ENCODE assay signal across 33 mouse cellular contexts in genomic region chr14:52039332-52039731, GRCm38 (mm10). TPM values are rescaled to one million over a fixed set of nuclear protein-coding genes. Genes with fewer than 3 reads are reported as not detected.
DNase-seq lines count a peak whose midpoint lies in the region; ATAC-seq and TF ChIP-seq lines count a peak whose summit lies in the region.
"Had no signal": no experiment of that assay in that cellular context is flagged by ENCODE, and none has a peak within 500 bp of the region (broad histone marks: within the 10 kb centered on the region; RNA-seq: fewer than 3 reads in every experiment).

No protein-coding gene starts in this region.

- H3K4me2 ChIP-seq in liver, embryonic 16.5 days (ENCODE audit: low read depth, low read length), result no peak overlapping the region
- no peak overlapping the region for H3K4me2 ChIP-seq in liver, embryonic 11.5 days
- H3K4me2 ChIP-seq in intestine, embryonic 16.5 days (ENCODE audit: low read depth, low read length), result no peak overlapping the region
- peak overlapping the region; percentile 13; the same call in 1 of the 2 replicates for H3K4me2 ChIP-seq in liver, postnatal 0 days (ENCODE audit: low read depth, low read length)
- H3K4me2 ChIP-seq: embryonic facial prominence, embryonic 12.5 days; embryonic facial prominence, embryonic 15.5 days; heart, embryonic 13.5 days; hindbrain, embryonic 14.5 days had no signal

- H3K36me3 ChIP-seq in liver, embryonic 16.5 days (ENCODE audit: control insufficient read depth, insufficient read depth), result no peaks in the 10 kb centered on the region
- no peaks in the 10 kb centered on the region for H3K36me3 ChIP-seq in liver, embryonic 11.5 days (ENCODE audit: control insufficient read depth, insufficient read depth, low read length)
- no peaks in the 10 kb centered on the region for H3K36me3 ChIP-seq in intestine, embryonic 16.5 days (ENCODE audit: control insufficient read depth, insufficient read depth, low read length)
- H3K36me3 ChIP-seq in liver, postnatal 0 days (replicated peaks; ENCODE audit: insufficient read depth, low read length), result no peaks in the 10 kb centered on the region
- H3K36me3 ChIP-seq: embryonic facial prominence, embryonic 12.5 days; embryonic facial prominence, embryonic 15.5 days; heart, embryonic 10.5 days; heart, embryonic 13.5 days had no signal

- no peaks in the 10 kb centered on the region for H3K9me3 ChIP-seq in liver, embryonic 16.5 days (replicated peaks; ENCODE audit: control insufficient read depth, low read length)
- H3K9me3 ChIP-seq in liver, embryonic 11.5 days (ENCODE audit: control insufficient read depth, low read length), result no peaks in the 10 kb centered on the region
- H3K9me3 ChIP-seq in intestine, embryonic 16.5 days (ENCODE audit: control insufficient read depth, low read length), result no peaks in the 10 kb centered on the region
- no peaks in the 10 kb centered on the region for H3K9me3 ChIP-seq in liver, postnatal 0 days (ENCODE audit: low read length)
- H3K9me3 ChIP-seq: embryonic facial prominence, embryonic 12.5 days; embryonic facial prominence, embryonic 15.5 days; heart, embryonic 10.5 days; heart, embryonic 13.5 days had no signal

- no peak for DNase-seq in liver, embryonic 11.5 days (ENCODE audit: low spot score)
- no peak for DNase-seq in liver, postnatal 0 days
- DNase-seq in natural killer cell, adult 2 months (ENCODE audit: low spot score in 2 of 2), result no peak
- no peak for DNase-seq in heart, adult 8-10 months (ENCODE audit: low spot score)
- DNase-seq: adrenal gland, adult 2 months; adrenal gland, postnatal 14 days; cerebellum, adult 11 months; cerebellum, adult 2 months; cerebellum, adult 9-11 months; cerebellum, postnatal 25 days; forebrain, postnatal 0 days; gastrocnemius, adult 2 months; gastrocnemius, postnatal 14 days; heart, adult 18-20 months; heart, postnatal 14 days; heart, postnatal 4 days had no signal

- no peak overlapping the region for H3K4me3 ChIP-seq in liver, embryonic 16.5 days (ENCODE audit: low read depth, low read length)
- no peak overlapping the region for H3K4me3 ChIP-seq in liver, embryonic 11.5 days (ENCODE audit: low read depth, low read length)
- no peak overlapping the region for H3K4me3 ChIP-seq in intestine, embryonic 16.5 days (ENCODE audit: low read length)
- no peak overlapping the region for H3K4me3 ChIP-seq in liver, postnatal 0 days (ENCODE audit: low read depth, low read length)
- H3K4me3 ChIP-seq: embryonic facial prominence, embryonic 12.5 days; embryonic facial prominence, embryonic 15.5 days; gastrocnemius, adult 2 months; heart, embryonic 10.5 days; heart, embryonic 13.5 days had no signal

- WGBS in liver, embryonic 16.5 days (ENCODE audit: insufficient replicate concordance), result 53% methylated on average over 5 of the region's 5 CpGs
- 74% methylated on average over 5 of the region's 5 CpGs for WGBS in liver, embryonic 11.5 days
- WGBS in intestine, embryonic 16.5 days, result 55% methylated on average over 5 of the region's 5 CpGs
- WGBS in liver, postnatal 0 days (ENCODE audit: insufficient replicate concordance), result 48% methylated on average over 5 of the region's 5 CpGs

- no peak overlapping the region for H3K9ac ChIP-seq in liver, embryonic 16.5 days (ENCODE audit: low read depth, low read length)
- no peak overlapping the region for H3K9ac ChIP-seq in liver, embryonic 11.5 days (ENCODE audit: low read depth, low read length)
- no peak overlapping the region for H3K9ac ChIP-seq in intestine, embryonic 16.5 days (ENCODE audit: low read depth, low read length)
- H3K9ac ChIP-seq in liver, postnatal 0 days (replicated peaks), result no peak overlapping the region
- H3K9ac ChIP-seq: embryonic facial prominence, embryonic 12.5 days; embryonic facial prominence, embryonic 15.5 days; forebrain, postnatal 0 days; heart, embryonic 13.5 days; hindbrain, embryonic 14.5 days had no signal

- TF ChIP-seq EP300 in liver, postnatal 0 days (IDR thresholded peaks at IDR 0.05; ENCODE audit: low read depth), result no peak

- TF ChIP-seq CTCF in liver, postnatal 0 days (IDR thresholded peaks at IDR 0.05; ENCODE audit: low read depth), result no peak

- ATAC-seq in liver, embryonic 16.5 days (ENCODE audit: low read depth), result peak; percentile 65
- no peak for ATAC-seq in liver, embryonic 11.5 days (replicated peaks; ENCODE audit: low FRiP score)
- peak; percentile 82 for ATAC-seq in intestine, embryonic 16.5 days
- ATAC-seq in liver, postnatal 0 days, result peak; percentile 88
- ATAC-seq: CD4-positive, CD25-positive, alpha-beta regulatory T cell, adult 4 months; forebrain, embryonic 14.5 days; forebrain, postnatal 0 days had no signal

- no peaks in the 10 kb centered on the region for H3K27me3 ChIP-seq in liver, embryonic 16.5 days (ENCODE audit: control insufficient read depth, insufficient read depth, low read depth, low read length)
- H3K27me3 ChIP-seq in liver, embryonic 11.5 days (replicated peaks; ENCODE audit: control insufficient read depth, insufficient read depth, low read length), result 0 out of 2 replicates have a peak, but pooled peaks cover 2% of the 10 kb centered on the region
- H3K27me3 ChIP-seq in intestine, embryonic 16.5 days (replicated peaks; ENCODE audit: control insufficient read depth, insufficient read depth, low read length), result no peaks in the 10 kb centered on the region
- no peaks in the 10 kb centered on the region for H3K27me3 ChIP-seq in liver, postnatal 0 days (ENCODE audit: insufficient read depth, low read length)
- H3K27me3 ChIP-seq: embryonic facial prominence, embryonic 12.5 days; embryonic facial prominence, embryonic 15.5 days; heart, embryonic 13.5 days had no signal

- H3K4me1 ChIP-seq in liver, embryonic 16.5 days (ENCODE audit: control insufficient read depth, low read depth, low read length), result no peaks in the 10 kb centered on the region; the same call in 1 of the 2 replicates
- H3K4me1 ChIP-seq in liver, embryonic 11.5 days (replicated peaks; ENCODE audit: control insufficient read depth, insufficient read depth, low read length), result no peaks in the 10 kb centered on the region
- peaks cover 3% of the 10 kb centered on the region; the same call in 1 of the 2 replicates for H3K4me1 ChIP-seq in intestine, embryonic 16.5 days (ENCODE audit: control insufficient read depth, insufficient read depth, low read length)
- H3K4me1 ChIP-seq in liver, postnatal 0 days (ENCODE audit: insufficient read depth), result peaks cover 10% of the 10 kb centered on the region
- H3K4me1 ChIP-seq: embryonic facial prominence, embryonic 15.5 days; heart, embryonic 10.5 days had no signal

- no peak overlapping the region for H3K27ac ChIP-seq in liver, embryonic 16.5 days (ENCODE audit: low read length)
- H3K27ac ChIP-seq in liver, embryonic 11.5 days (ENCODE audit: low read depth, low read length), result no peak overlapping the region
- no peak overlapping the region for H3K27ac ChIP-seq in intestine, embryonic 16.5 days (ENCODE audit: low read length)
- peak overlapping the region; percentile 80 for H3K27ac ChIP-seq in liver, postnatal 0 days (ENCODE audit: low read depth)
- H3K27ac ChIP-seq: embryonic facial prominence, embryonic 12.5 days; embryonic facial prominence, embryonic 15.5 days; gastrocnemius, adult 2 months; heart, embryonic 10.5 days; heart, embryonic 13.5 days; hindbrain, embryonic 14.5 days had no signal

RNA-seq across cellular contexts. Expression of gene Olfr221, which starts 2.9 kb away (rescaled TPM):
- not detected in 2 replicates for polyA plus RNA-seq in liver, embryonic 16.5 days (2015; fragmentation: Nextera tagmentation; extraction: Ambion mirVana)
- not detected in 2 replicates for polyA plus RNA-seq in liver, embryonic 11.5 days (2014; fragmentation: Nextera tagmentation; extraction: Ambion mirVana)
- polyA plus RNA-seq in intestine, embryonic 16.5 days (2015; fragmentation: Nextera tagmentation; extraction: Ambion mirVana), result not detected in 2 replicates
- polyA plus RNA-seq in liver, postnatal 0 days (2015; fragmentation: Nextera tagmentation; extraction: Ambion mirVana), result not detected in 2 replicates
- not detected for total RNA-seq in heart, adult 8-10 months (2022)
- total RNA-seq: adrenal gland, adult 2 months; adrenal gland, postnatal 14 days; adrenal gland, postnatal 4 days; common myeloid progenitor, adult 5-6 weeks; forebrain, postnatal 0 days; gastrocnemius, adult 2 months; gastrocnemius, postnatal 14 days; gastrocnemius, postnatal 4 days; heart, adult 18-20 months; heart, postnatal 14 days; heart, postnatal 4 days; MEL had no signal
- polyA plus RNA-seq: adrenal gland, adult 2 months; C2C12; CD4-positive, CD25-positive, alpha-beta regulatory T cell, adult 4 months; embryonic facial prominence, embryonic 12.5 days; forebrain, embryonic 11.5 days; forebrain, embryonic 14.5 days; forebrain, postnatal 0 days; heart, embryonic 10.5 days; heart, embryonic 13.5 days; heart, embryonic 16.5 days; hindbrain, embryonic 11.5 days; hindbrain, embryonic 14.5 days had no signal

RNA-seq across cellular contexts. Expression of gene Zfp219, which starts 18.8 kb away (rescaled TPM):
- 7.4 and 8.9 TPM in 2 replicates for polyA plus RNA-seq in liver, embryonic 16.5 days (2015; fragmentation: Nextera tagmentation; extraction: Ambion mirVana)
- polyA plus RNA-seq in liver, embryonic 11.5 days (2014; fragmentation: Nextera tagmentation; extraction: Ambion mirVana), result 19.8 and 21.9 TPM in 2 replicates
- polyA plus RNA-seq in intestine, embryonic 16.5 days (2015; fragmentation: Nextera tagmentation; extraction: Ambion mirVana), result 19.7 and 20.5 TPM in 2 replicates
- 8.8 and 9.0 TPM in 2 replicates for polyA plus RNA-seq in liver, postnatal 0 days (2015; fragmentation: Nextera tagmentation; extraction: Ambion mirVana)
- total RNA-seq in heart, adult 8-10 months (2022), result 10 to 100 TPM; 22.5 to 29.9 (median 24.6) TPM

RNA-seq across cellular contexts. Expression of gene Tmem253, which starts 23.9 kb away (rescaled TPM):
- 0.15 and 0.28 TPM in 2 replicates for polyA plus RNA-seq in liver, embryonic 16.5 days (2015; fragmentation: Nextera tagmentation; extraction: Ambion mirVana)
- polyA plus RNA-seq in liver, embryonic 11.5 days (2014; fragmentation: Nextera tagmentation; extraction: Ambion mirVana), result 0.85 TPM in 1 of 2 replicates, not detected in the other
- polyA plus RNA-seq in intestine, embryonic 16.5 days (2015; fragmentation: Nextera tagmentation; extraction: Ambion mirVana), result 99.0 and 118 TPM in 2 replicates
- 0.23 and 0.31 TPM in 2 replicates for polyA plus RNA-seq in liver, postnatal 0 days (2015; fragmentation: Nextera tagmentation; extraction: Ambion mirVana)
- total RNA-seq in heart, adult 8-10 months (2022), result 1 to 10 TPM; 1.6 to 4.4 (median 2.5) TPM
- total RNA-seq: common myeloid progenitor, adult 5-6 weeks had no signal

RNA-seq across cellular contexts. Expression of gene Arhgef40, which starts 54.8 kb away (rescaled TPM):
- 12.5 and 14.6 TPM in 2 replicates for polyA plus RNA-seq in liver, embryonic 16.5 days (2015; fragmentation: Nextera tagmentation; extraction: Ambion mirVana)
- polyA plus RNA-seq in liver, embryonic 11.5 days (2014; fragmentation: Nextera tagmentation; extraction: Ambion mirVana), result 50.7 and 61.8 TPM in 2 replicates
- polyA plus RNA-seq in intestine, embryonic 16.5 days (2015; fragmentation: Nextera tagmentation; extraction: Ambion mirVana), result 52.0 and 53.0 TPM in 2 replicates
- 5.8 and 7.2 TPM in 2 replicates for polyA plus RNA-seq in liver, postnatal 0 days (2015; fragmentation: Nextera tagmentation; extraction: Ambion mirVana)
- 10 to 100 TPM; 20.4 to 31.0 (median 24.0) TPM for total RNA-seq in heart, adult 8-10 months (2022)

Comparison
In these comparisons a context has a peak if more than half of its experiments do, and no peak if none do; other contexts are left out.
1. RNA of gene Tmem253, which starts 23.9 kb away (polyA plus RNA-seq): 99.0 to 118 TPM in intestine, embryonic 16.5 days; 0.85 TPM in liver, embryonic 11.5 days, 0.15 to 0.28 TPM in liver, embryonic 16.5 days and 0.23 to 0.31 TPM in liver, postnatal 0 days; every median in the first group is over 10 times any median in the second.